Comparison of ENCODE assay signal across 13 mouse cellular contexts in genomic region chr1:128532632-128533031, GRCm38 (mm10). TPM values are rescaled to one million over a fixed set of nuclear protein-coding genes. Genes with fewer than 3 reads are reported as not detected.
DNase-seq lines count a peak whose midpoint lies in the region; ATAC-seq lines count a peak whose summit lies in the region.
"Had no signal": no experiment of that assay in that cellular context is flagged by ENCODE, and none has a peak within 500 bp of the region (broad histone marks: within the 10 kb centered on the region; RNA-seq: fewer than 3 reads in every experiment).

No protein-coding gene starts in this region.

- no peak overlapping the region for H3K4me2 ChIP-seq in embryonic facial prominence, embryonic 11.5 days (ENCODE audit: low read depth, low read length)
- H3K4me2 ChIP-seq in midbrain, embryonic 11.5 days: no peak overlapping the region
- H3K4me2 ChIP-seq: embryonic facial prominence, embryonic 15.5 days had no signal

- no peaks in the 10 kb centered on the region for H3K4me1 ChIP-seq in embryonic facial prominence, embryonic 11.5 days (ENCODE audit: control insufficient read depth, insufficient read depth, low read length)
- H3K4me1 ChIP-seq in embryonic facial prominence, embryonic 10.5 days: peaks cover 16% of the 10 kb centered on the region
- H3K4me1 ChIP-seq in midbrain, embryonic 11.5 days (ENCODE audit: control insufficient read depth, insufficient read depth, low read length): peaks cover 4% of the 10 kb centered on the region

- ATAC-seq in embryonic facial prominence, embryonic 11.5 days (replicated peaks; ENCODE audit: insufficient number of reproducible peaks, low FRiP score, low TSS enrichment, low read depth): no peak
- ATAC-seq in midbrain, embryonic 11.5 days (ENCODE audit: low FRiP score): no peak
- ATAC-seq: activated CD4-positive, CD25-positive, alpha-beta regulatory T cell, adult 4 months; liver, postnatal 0 days had no signal

- H3K9ac ChIP-seq in embryonic facial prominence, embryonic 11.5 days (replicated peaks; ENCODE audit: low read length): no peak overlapping the region
- H3K9ac ChIP-seq in midbrain, embryonic 11.5 days (ENCODE audit: low read length): no peak overlapping the region
- H3K9ac ChIP-seq: embryonic facial prominence, embryonic 15.5 days; liver, postnatal 0 days had no signal

- H3K27ac ChIP-seq in embryonic facial prominence, embryonic 11.5 days (replicated peaks; ENCODE audit: low read depth, low read length): no peak overlapping the region
- no peak overlapping the region; the same call in 1 of the 2 replicates for H3K27ac ChIP-seq in embryonic facial prominence, embryonic 10.5 days (replicated peaks)
- no peak overlapping the region for H3K27ac ChIP-seq in midbrain, embryonic 11.5 days (ENCODE audit: low read depth, low read length)
- H3K27ac ChIP-seq: embryonic facial prominence, embryonic 15.5 days had no signal

- WGBS in embryonic facial prominence, embryonic 11.5 days: 4% methylated on average over 4 of the region's 4 CpGs
- 5% methylated on average over 4 of the region's 4 CpGs for WGBS in embryonic facial prominence, embryonic 10.5 days
- 1% methylated on average over 4 of the region's 4 CpGs for WGBS in midbrain, embryonic 11.5 days

- H3K36me3 ChIP-seq in embryonic facial prominence, embryonic 11.5 days (replicated peaks; ENCODE audit: control insufficient read depth, insufficient read depth, low read depth, low read length): no peaks in the 10 kb centered on the region
- no peaks in the 10 kb centered on the region for H3K36me3 ChIP-seq in embryonic facial prominence, embryonic 10.5 days (replicated peaks)
- H3K36me3 ChIP-seq in midbrain, embryonic 11.5 days (ENCODE audit: control insufficient read depth, insufficient read depth, low read length): no peaks in the 10 kb centered on the region
- H3K36me3 ChIP-seq: embryonic facial prominence, embryonic 15.5 days had no signal

- H3K27me3 ChIP-seq in embryonic facial prominence, embryonic 11.5 days (ENCODE audit: control insufficient read depth, insufficient read depth, low read length): no peaks in the 10 kb centered on the region
- H3K27me3 ChIP-seq in embryonic facial prominence, embryonic 10.5 days (replicated peaks; ENCODE audit: low read depth, poor library complexity, severe bottlenecking): no peaks in the 10 kb centered on the region
- H3K27me3 ChIP-seq in midbrain, embryonic 11.5 days (ENCODE audit: control insufficient read depth, insufficient read depth, low read length): no peaks in the 10 kb centered on the region
- H3K27me3 ChIP-seq: embryonic facial prominence, embryonic 15.5 days had no signal

- H3K4me3 ChIP-seq in embryonic facial prominence, embryonic 11.5 days (ENCODE audit: low read depth, low read length): no peak overlapping the region
- no peak overlapping the region for H3K4me3 ChIP-seq in embryonic facial prominence, embryonic 10.5 days
- H3K4me3 ChIP-seq in midbrain, embryonic 11.5 days (ENCODE audit: low read depth, low read length): no peak overlapping the region
- H3K4me3 ChIP-seq: embryonic facial prominence, embryonic 15.5 days had no signal

- peak; percentile 51 for DNase-seq in embryonic facial prominence, embryonic 11.5 days (ENCODE audit: low spot score)
- DNase-seq in embryonic facial prominence, embryonic 10.5 days (ENCODE audit: low spot score): no peak
- DNase-seq in kidney, postnatal 10 days: peak; percentile 16
- no peak for DNase-seq in kidney, adult 8-10 months
- peak; percentile 26 for DNase-seq in embryo, embryonic 11.5 days (ENCODE audit: low read depth, low spot score)
- peak; percentile 83 for DNase-seq in midbrain, embryonic 11.5 days (ENCODE audit: low spot score, missing footprints)
- DNase-seq in cerebellum, postnatal 36 days: no peak
- DNase-seq in adrenal gland, postnatal 10 days: no peak
- DNase-seq: gastrocnemius, postnatal 14 days; kidney, postnatal 36 days; liver, postnatal 0 days had no signal

- no peaks in the 10 kb centered on the region for H3K9me3 ChIP-seq in embryonic facial prominence, embryonic 11.5 days (replicated peaks; ENCODE audit: control insufficient read depth, low read length)
- H3K9me3 ChIP-seq in embryonic facial prominence, embryonic 10.5 days: no peaks in the 10 kb centered on the region
- no peaks in the 10 kb centered on the region; the same call in 1 of the 2 replicates for H3K9me3 ChIP-seq in midbrain, embryonic 11.5 days (ENCODE audit: control insufficient read depth, low read length)
- H3K9me3 ChIP-seq: embryonic facial prominence, embryonic 15.5 days had no signal

RNA-seq across cellular contexts. Expression of gene Cxcr4, which starts 59.5 kb away (rescaled TPM):
- polyA plus RNA-seq in embryonic facial prominence, embryonic 11.5 days (2014; fragmentation: Nextera tagmentation; extraction: Ambion mirVana): 6.8 and 7.0 TPM in 2 replicates
- 4.8 and 6.0 TPM in 2 replicates for polyA plus RNA-seq in embryonic facial prominence, embryonic 10.5 days (2016; fragmentation: Nextera tagmentation; extraction: Ambion mirVana)
- polyA plus RNA-seq in midbrain, embryonic 11.5 days (2014; fragmentation: Nextera tagmentation; extraction: Ambion mirVana): 22.6 and 25.6 TPM in 2 replicates
- total RNA-seq in adrenal gland, postnatal 10 days (2021): 10 to 100 TPM; 39.8 to 49.6 TPM

Comparison
In these comparisons a context has a peak if more than half of its experiments do, and no peak if none do; other contexts are left out.
1. DNase-seq: peak in embryonic facial prominence, embryonic 11.5 days (single experiment), kidney, postnatal 10 days (single experiment), embryo, embryonic 11.5 days (single experiment) and midbrain, embryonic 11.5 days (single experiment); none in embryonic facial prominence, embryonic 10.5 days (single experiment), kidney, adult 8-10 months (0 of 2), cerebellum, postnatal 36 days (0 of 2) and adrenal gland, postnatal 10 days (single experiment).